Mouse (Mus musculus): ENCODE measurements around the gene Rap1gap. TPM values are rescaled to one million over a fixed set of nuclear protein-coding genes. Genes with fewer than 3 reads are reported as not detected.

Rap1gap gene
- total RNA-seq, 2 experiments from 2014 or later: 263 to 318 TPM

DNA sequence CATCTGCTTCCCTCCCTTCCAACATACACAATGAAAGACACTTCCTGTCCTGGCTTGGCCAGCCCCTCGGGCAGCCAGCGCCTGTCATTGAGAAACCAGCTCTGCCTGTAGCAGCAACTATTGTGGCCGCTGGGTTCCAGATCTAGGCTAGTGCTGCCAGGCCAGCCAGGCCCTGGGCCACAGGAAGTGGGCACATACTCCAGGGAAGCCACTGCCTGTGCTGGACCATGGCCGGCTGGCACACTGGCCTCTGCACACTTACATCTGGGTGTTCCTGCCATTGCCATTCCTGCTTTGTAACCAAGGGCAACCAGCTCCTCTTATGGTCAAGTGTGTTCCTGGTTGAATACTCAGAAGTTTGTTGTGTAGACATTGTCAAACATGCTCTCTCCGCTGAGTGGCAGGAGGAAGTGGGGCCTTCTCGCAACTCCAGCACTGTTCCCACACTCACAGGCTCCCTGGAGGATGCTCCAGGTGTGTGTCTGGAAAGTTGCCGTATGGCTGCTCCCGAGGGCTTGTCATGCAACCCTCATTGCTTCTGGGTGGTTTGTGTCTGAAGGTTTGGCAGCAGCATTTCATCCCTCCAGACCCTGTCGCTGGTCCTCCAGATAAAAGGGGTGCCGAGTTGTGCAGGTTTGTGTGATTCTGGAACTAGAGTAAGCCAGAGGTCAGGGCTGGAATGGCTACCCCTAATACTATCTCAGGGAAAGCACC lies 4.0 kb upstream of the Rap1gap start:
- intact Hi-C loops (cut with DNase I): no loop called here

DNA sequence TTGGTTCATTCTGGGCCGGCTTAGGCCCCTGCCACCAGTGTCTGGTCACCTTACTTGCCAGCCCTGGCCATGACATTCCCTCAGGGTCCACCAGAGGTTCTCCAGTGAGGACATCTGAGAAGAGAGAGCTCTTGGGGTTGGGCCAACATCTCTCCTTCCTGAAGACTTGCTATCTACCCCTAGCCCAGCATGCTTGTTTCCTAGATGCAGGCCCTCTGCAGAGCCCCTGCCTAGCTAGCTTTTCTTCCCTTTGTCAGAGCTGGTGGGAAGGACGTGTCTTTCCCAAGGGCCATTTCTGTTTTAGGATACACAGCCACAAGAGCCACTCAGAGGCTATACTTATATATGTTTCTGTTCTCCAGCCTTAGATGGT lies 3.5 kb upstream of the Rap1gap start:
- intact Hi-C loops (cut with DNase I): no loop called here
- no peak for DNase-seq (ENCODE audit: low spot score in 2 of 2)

More for the DNA sequence above, 4.0 kb upstream of the Rap1gap start:
- no peak for DNase-seq (ENCODE audit: low spot score in 2 of 2)

DNA sequence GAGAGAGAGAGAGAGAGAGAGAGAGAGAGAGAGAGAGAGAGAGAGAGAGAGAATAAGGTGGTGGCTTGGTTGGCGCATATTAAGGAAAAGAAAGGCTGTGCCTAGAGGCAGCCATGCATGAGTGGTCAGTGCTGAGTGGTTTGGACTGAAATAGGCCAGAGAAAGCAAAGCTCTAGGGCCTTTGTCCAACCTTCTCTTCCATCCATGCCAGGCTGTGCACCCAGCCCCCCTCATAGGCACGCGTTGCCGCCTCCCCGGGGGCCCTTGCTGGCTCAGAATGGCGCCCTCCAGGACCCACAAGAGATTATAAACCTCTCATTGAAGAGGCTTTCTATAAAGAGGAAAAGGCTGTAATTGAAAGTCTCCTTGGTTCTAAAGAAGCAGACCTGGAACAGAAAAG lies 3.0 kb upstream of the Rap1gap start:
- DNase-seq (ENCODE audit: low spot score in 2 of 2): no peak
- intact Hi-C loops (cut with DNase I): no loop called here

DNA sequence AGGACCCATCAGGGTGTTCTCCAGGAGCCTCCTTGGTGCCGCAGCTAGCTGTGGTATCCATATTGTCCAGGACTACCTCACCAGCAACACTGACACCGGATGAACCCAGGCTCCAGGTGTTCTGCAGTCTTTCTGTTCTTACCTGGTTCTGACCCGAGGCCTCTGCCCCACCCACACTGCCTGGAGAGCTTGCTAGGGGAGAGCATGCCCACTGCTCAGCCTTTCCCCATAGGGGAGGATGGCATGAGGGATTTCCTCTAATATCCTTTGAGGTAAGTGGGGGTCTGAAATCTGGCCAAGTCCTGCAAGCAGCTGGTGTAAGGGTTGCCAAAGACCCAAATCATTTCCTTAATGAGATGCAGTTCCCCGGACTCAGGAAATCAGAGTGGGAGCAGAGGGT lies 1.0 kb upstream of the Rap1gap start:
- no peak for DNase-seq (ENCODE audit: low spot score in 2 of 2)
- intact Hi-C loops (cut with DNase I): no loop called here

GRCm38 (mm10) chr4:137664980-137665675 lies 602 bp downstream of the Rap1gap start:
- intact Hi-C loops (cut with DNase I): no loop called here
- DNase-seq (ENCODE audit: low spot score in 2 of 2): peak in 1 of 2 experiments; percentile 62

- intact Hi-C loops (cut with DNase I): no loop called here
- no peak for DNase-seq (ENCODE audit: low spot score in 2 of 2)
Measured at GRCm38 (mm10) chr4:137665791-137666190, 1.3 kb downstream of the Rap1gap start.

- DNase-seq (ENCODE audit: low spot score in 2 of 2): no peak
- intact Hi-C loops (cut with DNase I): no loop called here
Measured at GRCm38 (mm10) chr4:137666283-137666957, 1.9 kb downstream of the Rap1gap start.

DNA sequence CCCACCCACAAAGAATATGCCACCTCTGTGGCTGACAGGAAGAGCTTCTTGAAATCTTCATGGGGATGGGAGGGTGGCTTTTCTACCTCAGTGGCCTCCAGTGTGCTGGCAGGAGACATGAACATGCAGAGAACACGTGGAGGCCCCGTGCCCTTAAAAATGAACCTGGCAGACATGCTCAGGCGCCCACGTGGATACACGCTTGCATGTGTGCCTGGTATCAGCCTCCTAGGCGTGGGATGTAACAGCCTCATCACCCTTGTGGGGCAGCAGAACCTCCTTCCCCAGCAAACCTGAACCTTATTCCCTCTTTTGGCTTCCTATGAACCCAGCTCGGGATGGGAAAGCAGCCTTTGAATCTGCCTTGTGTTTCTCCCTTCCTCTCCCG lies 2.4 kb downstream of the Rap1gap start:
- peak; percentile 56 to 67 for DNase-seq (ENCODE audit: low spot score in 2 of 2)
- intact Hi-C loops (cut with DNase I): no loop called here

DNA sequence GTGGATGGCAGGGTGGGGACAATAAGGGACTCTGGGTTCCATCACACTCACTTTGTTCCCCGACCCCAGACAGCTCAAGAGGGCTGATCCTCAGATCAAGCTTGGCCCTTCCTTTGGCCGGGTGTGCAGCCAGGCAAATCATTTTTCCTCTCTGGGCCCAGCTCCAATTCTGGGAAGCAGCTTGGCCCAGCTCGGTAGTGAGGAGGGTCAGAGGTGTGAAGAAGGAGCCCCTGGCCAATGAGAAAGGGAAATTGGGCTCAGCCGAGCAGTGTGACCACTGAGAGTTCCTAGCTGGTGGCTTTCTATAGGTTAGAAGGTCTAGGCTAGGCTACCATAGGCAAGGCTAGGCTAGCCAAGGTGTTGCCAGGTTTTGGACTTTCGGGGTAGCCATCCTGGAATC lies 3.2 kb downstream of the Rap1gap start:
- no peak for DNase-seq (ENCODE audit: low spot score in 2 of 2)
- intact Hi-C loops (cut with DNase I): no loop called here

DNA sequence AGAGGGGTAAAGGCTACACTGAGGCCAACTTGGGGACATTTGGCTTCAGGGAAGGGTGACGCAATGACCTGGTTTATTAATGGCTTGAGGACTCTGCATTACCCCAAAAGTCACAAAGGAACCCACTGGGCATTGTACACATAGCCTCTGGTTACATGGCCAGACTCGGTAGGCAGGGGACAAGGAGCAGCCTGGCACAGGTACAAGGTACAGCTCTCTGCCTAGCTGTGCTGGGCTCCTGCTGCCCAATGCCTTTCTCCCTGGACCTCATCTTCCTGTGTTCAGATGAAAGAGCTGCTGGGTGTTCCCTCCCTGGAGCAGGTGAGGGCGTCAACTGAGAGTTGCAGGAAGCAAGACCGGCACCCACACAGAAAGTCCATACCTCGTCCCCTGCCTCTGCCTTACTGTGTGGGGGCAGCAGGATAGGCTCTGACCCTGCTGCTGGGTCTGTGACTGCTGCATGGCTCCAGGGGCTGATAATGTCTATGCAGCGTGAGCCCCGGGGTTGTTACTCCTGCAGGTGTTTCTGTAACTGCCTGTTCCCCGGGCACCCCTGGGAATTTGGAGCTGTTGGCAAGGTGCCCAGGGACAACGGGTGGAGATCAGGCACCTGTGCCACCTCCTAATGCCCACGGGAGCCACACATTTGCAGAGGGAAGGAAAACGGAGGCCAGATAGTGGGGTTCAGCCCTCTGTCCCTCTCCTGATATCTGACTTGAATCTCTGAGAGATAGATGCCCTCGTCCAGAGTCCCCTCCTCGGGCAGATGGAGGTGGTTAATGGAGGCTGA lies 7.4 kb downstream of the Rap1gap start:
- intact Hi-C loops (cut with DNase I): loop anchor here (10.0 kb wide), 1 partner anchor 283 kb away; no protein-coding TSS in a partner anchor
- DNase-seq (ENCODE audit: low spot score in 2 of 2): no peak

GRCm38 (mm10) chr4:137675566-137675965 lies 11.0 kb downstream of the Rap1gap start:
- intact Hi-C loops (cut with DNase I): loop anchor here (10.0 kb wide), 1 partner anchor 279 kb away; no protein-coding TSS in a partner anchor
- DNase-seq (ENCODE audit: low spot score in 2 of 2): peak in 1 of 2 experiments; percentile 43

DNA sequence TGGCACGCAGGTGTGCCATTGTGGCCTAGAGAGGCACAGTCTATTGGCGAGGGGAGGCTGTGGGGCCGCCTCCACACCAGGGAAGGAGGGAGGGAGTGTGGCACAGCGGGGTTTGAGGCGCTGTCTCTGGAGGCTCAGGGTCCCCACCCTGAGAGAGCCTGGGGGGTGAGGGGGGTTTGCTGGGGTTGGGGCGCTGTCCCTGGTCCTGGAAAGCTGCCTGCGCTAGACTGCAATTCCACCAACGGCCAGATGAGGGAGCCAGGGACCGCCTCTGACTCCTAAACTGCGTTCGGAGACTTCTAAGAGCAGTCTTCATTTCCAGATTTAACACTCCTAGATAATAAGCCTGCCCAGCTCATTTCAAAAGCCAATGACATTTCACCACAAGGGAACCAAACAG lies 11.5 kb downstream of the Rap1gap start:
- DNase-seq (ENCODE audit: low spot score in 2 of 2): peak; percentile 83 to 86
- intact Hi-C loops (cut with DNase I): loop anchor here (1.0 to 10.0 kb wide), 3 partner anchors 17 to 279 kb away; no protein-coding TSS in a partner anchor

DNA sequence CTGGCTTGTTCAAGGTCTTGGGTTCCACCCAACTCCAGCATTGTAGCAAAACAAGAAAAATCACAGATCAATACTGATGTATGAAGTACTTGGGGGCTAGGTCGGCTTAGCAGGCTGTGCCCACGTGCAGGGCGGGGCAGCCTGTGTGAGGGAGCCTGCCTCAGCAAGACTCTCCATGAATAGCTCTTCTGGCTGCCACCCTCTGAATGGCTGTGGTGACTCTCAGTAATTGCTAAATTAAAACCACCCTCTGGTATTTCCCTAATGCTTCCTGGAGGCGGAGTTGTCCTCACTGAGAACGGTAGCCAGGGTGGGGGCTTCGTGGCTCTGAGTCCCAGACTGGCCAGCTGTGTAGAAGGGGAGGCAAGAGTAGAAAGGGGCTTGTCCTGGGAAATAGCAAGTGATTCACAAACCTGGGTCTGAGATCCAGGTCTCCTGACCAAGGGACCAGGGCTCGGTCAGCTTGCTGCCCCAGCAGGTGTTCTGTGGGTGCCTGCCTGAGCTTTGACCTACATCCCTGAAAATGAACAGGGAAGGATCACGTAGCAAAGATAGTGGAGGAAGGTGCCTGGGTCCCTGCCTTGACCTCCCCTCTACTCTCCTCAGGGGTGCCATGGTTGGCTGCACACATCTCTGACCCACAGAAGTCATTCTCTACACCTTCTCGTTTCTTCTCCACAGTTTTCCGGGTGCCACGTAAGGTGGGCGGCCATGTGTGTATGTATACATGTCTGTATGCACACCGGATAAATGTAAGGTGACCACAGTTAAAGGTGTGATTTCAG lies 12.4 kb downstream of the Rap1gap start:
- intact Hi-C loops (cut with DNase I): loop anchor here (1.0 to 10.0 kb wide), 3 partner anchors 16 to 278 kb away; no protein-coding TSS in a partner anchor
- peak; percentile 46 to 81 for DNase-seq (ENCODE audit: low spot score in 2 of 2)

DNA sequence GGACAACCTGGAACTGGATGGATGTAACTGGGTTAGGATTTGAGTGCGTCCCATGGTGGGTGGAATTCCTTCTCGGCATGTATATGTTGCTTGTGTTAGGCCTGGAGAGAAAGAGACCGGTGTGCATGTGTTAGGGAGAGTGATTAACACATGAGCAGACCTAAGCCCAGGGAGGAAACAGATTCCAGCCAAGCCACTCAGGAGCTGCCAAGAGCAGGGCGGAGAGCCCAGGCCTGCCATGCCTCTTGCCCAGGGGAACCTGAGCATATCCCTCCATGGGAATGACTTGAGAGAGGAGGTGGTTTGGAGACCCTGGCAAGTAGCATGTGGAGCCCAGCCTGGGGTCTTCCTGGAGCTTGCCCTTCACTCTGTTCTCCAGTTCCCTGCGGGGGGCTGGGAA lies 13.4 kb downstream of the Rap1gap start:
- intact Hi-C loops (cut with DNase I): loop anchor here (2.0 to 10.0 kb wide), 2 partner anchors 15 to 277 kb away; no protein-coding TSS in a partner anchor
- peak in 1 of 2 experiments; percentile 76 for DNase-seq (ENCODE audit: low spot score in 2 of 2)

GRCm38 (mm10) chr4:137678568-137678967 lies 14.0 kb downstream of the Rap1gap start:
- intact Hi-C loops (cut with DNase I): loop anchor here (10.0 kb wide), 1 partner anchor 276 kb away; no protein-coding TSS in a partner anchor
- DNase-seq (ENCODE audit: low spot score in 2 of 2): no peak

DNA sequence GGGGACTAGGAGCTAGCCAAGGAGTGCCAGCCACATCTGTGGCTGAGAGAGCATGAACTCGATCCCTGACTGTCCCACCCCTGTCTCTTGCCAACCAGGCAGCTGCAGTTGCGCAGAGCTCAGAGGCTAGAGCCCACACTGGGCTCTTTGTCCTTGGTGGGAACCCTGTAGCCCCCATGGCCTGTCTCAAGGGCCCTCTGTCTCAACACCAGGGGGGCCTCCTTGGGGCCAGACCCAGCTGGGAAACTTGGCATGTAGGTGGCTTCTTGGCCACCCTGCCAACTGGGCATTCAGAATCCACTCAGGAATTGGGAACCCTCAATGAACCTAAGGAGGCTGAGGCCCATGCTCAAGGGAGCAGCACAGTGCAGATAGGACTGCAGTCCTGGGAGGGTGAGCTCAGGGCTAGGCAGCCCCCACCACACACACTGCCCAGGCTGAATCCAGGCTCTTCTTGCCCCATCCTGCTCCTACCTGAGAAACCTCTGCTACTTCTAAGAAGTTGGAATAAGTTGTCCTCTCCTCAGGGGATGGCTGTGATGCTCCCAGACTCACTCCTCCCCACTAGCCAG lies 15.5 kb downstream of the Rap1gap start:
- intact Hi-C loops (cut with DNase I): loop anchor here (10.0 kb wide), 1 partner anchor 275 kb away; no protein-coding TSS in a partner anchor
- peak in 1 of 2 experiments; percentile 61 for DNase-seq (ENCODE audit: low spot score in 2 of 2)

DNA sequence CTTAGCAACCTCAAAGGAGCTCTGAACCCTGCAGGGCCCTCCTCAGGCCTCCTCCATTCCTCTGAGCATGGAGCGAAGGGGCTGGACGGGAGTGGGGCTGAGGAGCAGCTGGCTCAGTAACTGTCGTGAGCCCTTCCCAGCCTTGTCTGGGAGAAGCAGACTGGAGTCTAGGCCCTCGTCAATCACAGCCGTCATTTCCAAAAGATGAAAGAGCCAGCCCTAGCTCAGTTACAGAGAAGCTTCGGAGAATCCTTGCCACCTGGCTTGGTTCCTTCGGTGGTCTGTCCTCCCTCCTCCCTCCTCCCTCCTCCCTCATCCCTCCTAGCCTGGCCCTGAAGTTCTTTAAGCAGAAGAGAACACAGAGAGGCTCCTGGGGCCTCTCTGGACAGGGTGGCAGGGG lies 16.2 kb downstream of the Rap1gap start:
- intact Hi-C loops (cut with DNase I): no loop called here
- DNase-seq (ENCODE audit: low spot score in 2 of 2): peak in 1 of 2 experiments; percentile 12

DNA sequence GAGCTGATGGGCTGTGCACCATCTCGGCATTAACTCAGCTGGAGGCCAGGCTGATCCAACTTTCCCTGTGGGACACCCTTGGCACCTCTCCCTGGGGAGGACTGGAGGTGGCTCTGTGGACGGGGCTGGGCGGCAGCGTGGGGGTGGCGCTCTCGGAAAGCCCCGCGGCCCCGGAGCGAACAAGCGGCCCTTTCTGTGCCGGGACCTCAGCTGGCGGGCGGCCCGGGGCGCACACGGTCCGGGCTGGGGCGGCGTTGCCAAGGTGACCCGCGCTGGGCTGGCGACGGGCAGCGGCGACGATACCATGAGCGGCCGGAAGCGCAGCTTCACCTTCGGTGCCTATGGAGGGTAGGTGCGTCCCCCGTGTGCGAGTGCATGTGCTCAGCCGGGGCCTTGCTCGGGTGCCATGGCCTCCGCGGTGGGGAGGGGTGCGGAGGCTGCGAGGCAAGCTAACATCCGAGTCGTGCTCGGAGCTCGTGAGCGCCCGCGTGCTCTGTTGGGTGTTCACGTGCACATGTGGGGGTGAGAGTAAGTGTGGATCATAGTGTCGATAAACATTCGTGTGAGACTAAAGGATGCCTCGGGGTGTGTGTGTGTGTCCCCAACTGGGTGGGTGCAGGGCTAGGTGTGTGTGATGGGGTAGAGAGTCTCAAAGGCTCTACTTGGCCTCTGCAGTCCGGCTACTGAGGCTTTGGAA lies 17.0 kb downstream of the Rap1gap start:
- DNase-seq (ENCODE audit: low spot score in 2 of 2): peak; percentile 72 to 78
- intact Hi-C loops (cut with DNase I): no loop called here

All from left cerebral cortex, postnatal 25 days (tissue).